Mouse (Mus musculus) embryonic facial prominence, embryonic 10.5 days (tissue): ENCODE results near the gene Lmln. TPM values are rescaled to one million over a fixed set of nuclear protein-coding genes. Genes with fewer than 3 reads are reported as not detected.

Experiments
- DNase-seq: peaks from one replicate; pipeline ENCODE4 v3.0.0-alpha.2; 2017; ENCODE audit warnings: low spot score
- H3K27ac ChIP-seq: fragments of 300-500 bp; sonication (generic); replicated peaks from 2 replicates; pipeline ENCODE4 v1.5.1; 2016; ENCODE audit warnings: mild to moderate bottlenecking
- H3K27me3 ChIP-seq: fragments of 300-500 bp; sonication (generic); replicated peaks from 2 replicates; pipeline ENCODE4 v1.6.1; 2016; ENCODE audit warnings: low read depth, mild to moderate bottlenecking; ENCODE audit not compliant: poor library complexity, severe bottlenecking
- H3K36me3 ChIP-seq: fragments of 300-500 bp; sonication (generic); replicated peaks from 2 replicates; pipeline ENCODE4 v1.6.1; 2016; ENCODE audit warnings: mild to moderate bottlenecking, moderate library complexity
- H3K4me1 ChIP-seq: fragments of 300-500 bp; sonication (generic); 2 replicates; pipeline ENCODE4 v1.6.1; 2016
- H3K4me3 ChIP-seq: fragments of 300-500 bp; sonication (generic); 2 replicates; pipeline ENCODE4 v1.5.1; 2016; ENCODE audit warnings: mild to moderate bottlenecking, moderate library complexity
- H3K9me3 ChIP-seq: fragments of 300-500 bp; sonication (generic); 2 replicates; pipeline ENCODE4 v1.6.1; 2016; ENCODE audit warnings: mild to moderate bottlenecking
- WGBS: fragments of 180-500 bp; shearing (Covaris S2); methylation state at CpG from one replicate; pipeline ENCODE4 v1.1.7; 2016; 5-methylcytosine and 5-hydroxymethylcytosine counted together
- polyA plus RNA-seq: library from polyadenylated mRNA; unstranded; fragments of >200 nt; fragmentation: Nextera tagmentation; extraction: Ambion mirVana; gene quantifications from 2 replicates; pipeline ENCODE4 v1.2.1, GENCODE M21; 2016

The Lmln gene
- 2.6 and 3.7 TPM in 2 replicates for polyA plus RNA-seq

GRCm38 (mm10) chr16:33062024-33062681 is at the start of gene Lmln:
TSS of gene Lmln (plus strand) at chr16:33062521.
- peak; percentile 96 for DNase-seq
- Histone ChIP-seq H3K36me3 (peaks cover 44% of the 10 kb centered on the region), H3K4me1 (peaks cover 43% of the 10 kb centered on the region), H3K27me3 (no peaks in the 10 kb centered on the region), H3K27ac (peak within 1 kb of the TSS; percentile 89), H3K4me3 (peak within 1 kb of the TSS; percentile 91), H3K9me3 (no peaks in the 10 kb centered on the region)
- under 1% methylated on average over 64 of the region's 64 CpGs for WGBS

GRCm38 (mm10) chr16:33013801-33014200 is 48.5 kb upstream of the Lmln start:
- Histone ChIP-seq H3K9me3 (no peaks in the 10 kb centered on the region), H3K27me3 (no peaks in the 10 kb centered on the region), H3K36me3 (peaks cover 77% of the 10 kb centered on the region), H3K4me3 (no peak overlapping the region), H3K27ac (no peak overlapping the region), H3K4me1 (no peaks in the 10 kb centered on the region)
- WGBS, result 94% methylated on average over 5 of the region's 5 CpGs
- DNase-seq, result no peak

- Histone ChIP-seq H3K36me3 (peaks cover 66% of the 10 kb centered on the region), H3K4me1 (0 out of 2 replicates have a peak, but pooled peaks cover 2% of the 10 kb centered on the region), H3K9me3 (no peaks in the 10 kb centered on the region), H3K27me3 (no peaks in the 10 kb centered on the region), H3K27ac (no peak overlapping the region), H3K4me3 (no peak overlapping the region)
- 79% methylated on average over 1 of the region's 1 CpGs for whole genome bisulfite sequencing
- no peak for DNase-seq
These were observed 47.4 kb upstream of the Lmln start for GRCm38 (mm10) chr16:33014921-33015320.

- Histone ChIP-seq H3K4me1 (0 out of 2 replicates have a peak, but pooled peaks cover 2% of the 10 kb centered on the region), H3K36me3 (peaks cover 61% of the 10 kb centered on the region), H3K4me3 (no peak overlapping the region), H3K9me3 (no peaks in the 10 kb centered on the region), H3K27ac (no peak overlapping the region), H3K27me3 (no peaks in the 10 kb centered on the region)
- DNase-seq, result no peak
- 94% methylated on average over 3 of the region's 3 CpGs for WGBS
These were observed 46.9 kb upstream of the Lmln start for GRCm38 (mm10) chr16:33015396-33015907.

GRCm38 (mm10) chr16:33015986-33016385 is 46.3 kb upstream of the Lmln start:
- no peak overlapping the region for H3K27ac ChIP-seq
- WGBS, result 94% methylated on average over 2 of the region's 2 CpGs
- 0 out of 2 replicates have a peak, but pooled peaks cover 2% of the 10 kb centered on the region for H3K4me1 ChIP-seq
- H3K4me3 ChIP-seq, result no peak overlapping the region
- no peak for DNase-seq
- no peaks in the 10 kb centered on the region for H3K27me3 ChIP-seq
- peaks cover 55% of the 10 kb centered on the region for H3K36me3 ChIP-seq
- H3K9me3 ChIP-seq, result no peaks in the 10 kb centered on the region

GRCm38 (mm10) chr16:33017677-33018349 is 44.5 kb upstream of the Lmln start:
- DNase-seq, result no peak
- Histone ChIP-seq H3K4me1 (0 out of 2 replicates have a peak, but pooled peaks cover 2% of the 10 kb centered on the region), H3K27ac (no peak overlapping the region), H3K4me3 (no peak overlapping the region), H3K36me3 (peaks cover 42% of the 10 kb centered on the region), H3K27me3 (no peaks in the 10 kb centered on the region), H3K9me3 (no peaks in the 10 kb centered on the region)
- WGBS, result 89% methylated on average over 5 of the region's 5 CpGs

DNA sequence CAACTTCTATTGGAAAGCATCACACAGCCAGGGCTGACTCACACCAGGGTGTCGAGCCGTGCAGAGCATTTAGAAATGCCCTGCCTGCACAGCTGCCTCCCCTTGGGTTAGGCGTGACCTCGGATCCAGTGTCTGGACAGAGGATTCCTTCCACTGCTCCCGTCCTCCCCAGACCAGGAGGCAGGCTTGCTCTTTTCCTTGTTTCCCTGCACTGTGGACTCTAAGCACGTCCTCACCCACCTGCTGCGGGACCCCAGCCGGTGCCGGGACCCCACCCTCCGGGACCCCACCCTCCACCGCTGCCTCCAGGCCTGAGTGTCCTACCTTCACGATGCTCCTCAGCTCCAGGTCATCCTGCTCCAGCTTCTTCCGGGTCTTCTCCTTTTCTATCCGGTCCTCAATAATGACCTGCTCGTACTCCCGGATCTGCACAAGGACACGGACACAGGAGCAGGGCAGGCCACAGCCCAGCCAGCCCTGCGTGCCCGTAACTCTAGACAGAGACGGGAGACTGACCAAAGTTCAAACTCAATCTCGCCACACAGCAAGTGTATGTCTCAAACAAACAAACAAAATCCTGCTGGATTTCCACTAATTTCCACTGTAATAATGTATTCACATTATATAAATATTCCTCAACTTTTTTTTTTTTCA is 43.1 kb upstream of the Lmln start:
- DNase-seq, result no peak
- no peak overlapping the region for H3K4me3 ChIP-seq
- H3K27ac ChIP-seq, result peak overlapping the region; percentile 14; the same call in 1 of the 2 replicates
- H3K36me3 ChIP-seq, result peaks cover 28% of the 10 kb centered on the region
- H3K4me1 ChIP-seq, result 0 out of 2 replicates have a peak, but pooled peaks cover 2% of the 10 kb centered on the region
- H3K9me3 ChIP-seq, result no peaks in the 10 kb centered on the region
- no peaks in the 10 kb centered on the region for H3K27me3 ChIP-seq
- WGBS, result 78% methylated on average over 21 of the region's 21 CpGs

DNA sequence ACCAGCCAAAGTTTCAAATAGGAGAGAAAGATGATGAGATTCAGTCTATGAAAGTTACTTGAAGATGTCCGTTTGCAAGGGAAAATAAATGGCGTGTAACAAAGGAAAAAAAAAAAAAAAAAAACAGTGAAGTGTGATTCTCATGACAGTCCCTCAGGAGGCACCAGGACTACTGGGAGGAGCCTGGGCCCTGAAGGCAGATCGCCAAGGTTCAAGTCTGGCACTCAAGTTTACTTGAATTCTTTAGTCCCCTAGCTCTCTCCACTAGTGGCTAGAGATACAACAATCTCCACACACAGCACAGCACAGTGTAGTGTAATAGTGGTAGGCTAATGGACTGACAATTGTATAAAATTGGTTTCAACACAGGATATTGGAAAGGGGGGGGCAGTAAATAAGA is 40.9 kb upstream of the Lmln start:
- Histone ChIP-seq H3K27me3 (no peaks in the 10 kb centered on the region), H3K27ac (no peak overlapping the region), H3K4me3 (no peak overlapping the region), H3K36me3 (peaks cover 9% of the 10 kb centered on the region), H3K9me3 (no peaks in the 10 kb centered on the region), H3K4me1 (0 out of 2 replicates have a peak, but pooled peaks cover 2% of the 10 kb centered on the region)
- WGBS, result 79% methylated on average over 3 of the region's 3 CpGs
- no peak for DNase-seq

GRCm38 (mm10) chr16:33023750-33024149 is 38.6 kb upstream of the Lmln start:
- H3K4me1 ChIP-seq, result 0 out of 2 replicates have a peak, but pooled peaks cover 2% of the 10 kb centered on the region
- no peak overlapping the region for H3K27ac ChIP-seq
- no peaks in the 10 kb centered on the region for H3K9me3 ChIP-seq
- DNase-seq, result peak; percentile 86
- H3K36me3 ChIP-seq, result no peaks in the 10 kb centered on the region
- H3K4me3 ChIP-seq, result no peak overlapping the region
- 6% methylated on average over 4 of the region's 4 CpGs for WGBS
- no peaks in the 10 kb centered on the region for H3K27me3 ChIP-seq

DNA sequence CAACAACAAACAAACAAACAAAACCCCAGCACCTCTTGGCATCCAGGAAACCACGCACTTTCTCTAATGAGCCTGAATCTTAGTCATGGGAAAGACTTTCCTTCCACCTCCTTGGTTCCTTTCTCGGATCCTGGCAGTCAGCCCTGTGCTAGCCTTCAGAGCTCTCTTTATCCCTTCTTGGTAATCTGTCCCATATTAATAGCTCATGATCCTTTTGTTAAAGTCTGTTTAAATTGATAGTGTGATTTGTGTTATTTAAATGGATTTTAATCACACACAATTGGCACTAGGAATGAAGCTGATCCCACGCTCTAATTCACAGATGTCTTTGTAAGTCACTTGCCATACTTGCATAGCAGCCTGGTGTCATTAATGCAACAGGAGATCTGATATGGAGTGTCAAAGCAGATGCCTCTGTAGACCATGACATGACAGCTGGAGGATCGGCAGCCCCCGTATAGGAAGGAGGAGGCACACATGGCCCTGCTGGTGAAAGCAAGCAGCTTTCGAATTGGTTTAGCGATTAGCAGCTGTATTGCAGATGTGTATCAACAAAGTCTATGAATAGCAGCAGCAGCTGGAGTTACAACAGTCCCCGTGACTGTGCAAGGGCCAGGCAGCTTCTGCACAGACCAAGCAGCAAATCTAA is 37.7 kb upstream of the Lmln start:
- H3K27ac ChIP-seq, result no peak overlapping the region
- 84% methylated on average over 8 of the region's 8 CpGs for WGBS
- H3K4me1 ChIP-seq, result no peaks in the 10 kb centered on the region
- no peaks in the 10 kb centered on the region for H3K9me3 ChIP-seq
- H3K4me3 ChIP-seq, result no peak overlapping the region
- no peaks in the 10 kb centered on the region for H3K27me3 ChIP-seq
- DNase-seq, result no peak
- H3K36me3 ChIP-seq, result no peaks in the 10 kb centered on the region

- WGBS, result 82% methylated on average over 7 of the region's 7 CpGs
- H3K27me3 ChIP-seq, result no peaks in the 10 kb centered on the region
- H3K4me1 ChIP-seq, result no peaks in the 10 kb centered on the region
- no peak for DNase-seq
- H3K9me3 ChIP-seq, result no peaks in the 10 kb centered on the region
- H3K4me3 ChIP-seq, result no peak overlapping the region
- H3K36me3 ChIP-seq, result no peaks in the 10 kb centered on the region
- no peak overlapping the region for H3K27ac ChIP-seq
These were observed 36.0 kb upstream of the Lmln start for GRCm38 (mm10) chr16:33026357-33026756.

GRCm38 (mm10) chr16:33036006-33036405 is 26.3 kb upstream of the Lmln start:
- Histone ChIP-seq H3K27me3 (no peaks in the 10 kb centered on the region), H3K27ac (no peak overlapping the region), H3K4me1 (peaks cover 7% of the 10 kb centered on the region), H3K36me3 (no peaks in the 10 kb centered on the region), H3K4me3 (no peak overlapping the region), H3K9me3 (no peaks in the 10 kb centered on the region)
- 79% methylated on average over 4 of the region's 4 CpGs for WGBS
- DNase-seq, result no peak
